Mouse (Mus musculus) CH12.LX (cell line): ENCODE results near the gene Lrp5. TPM values are rescaled to one million over a fixed set of nuclear protein-coding genes. Genes with fewer than 3 reads are reported as not detected.
A peak's percentile ranks its signal among the peaks of the same experiment; 100 is the strongest.

Source experiments
- DNase-seq: peaks from one replicate; pipeline ENCODE4 v3.0.0-alpha.2; 2013; ENCODE audit errors: extremely low read depth
- H3K27ac ChIP-seq: 2 replicates; pipeline ENCODE4 v1.5.1; 2012; ENCODE audit warnings: low read depth, mild to moderate bottlenecking, control low read depth, moderate library complexity; ENCODE audit not compliant: insufficient read depth
- H3K27me3 ChIP-seq: replicated peaks from 2 replicates; pipeline ENCODE3; 2012; ENCODE audit warnings: inconsistent platforms
- H3K36me3 ChIP-seq, 2 experiments: replicated peaks in 1 of 2; 2 replicates each; pipeline versions ENCODE3 to v1.6.1; 2012; ENCODE audit warnings: inconsistent platforms in 1 of 2, low read length in 1 of 2, mild to moderate bottlenecking in 1 of 2, mixed read lengths in 1 of 2, moderate library complexity in 1 of 2; ENCODE audit not compliant: control insufficient read depth in 1 of 2, insufficient read depth in 1 of 2
- H3K4me1 ChIP-seq, 2 experiments: 2 replicates each; pipeline ENCODE4 v1.6.1; 2012; ENCODE audit warnings: inconsistent platforms in 1 of 2, moderate library complexity in 1 of 2; ENCODE audit not compliant: insufficient read depth in 2 of 2, control insufficient read depth in 1 of 2
- H3K4me2 ChIP-seq: 2 replicates; pipeline ENCODE4 v1.6.1; 2012; ENCODE audit warnings: low read depth, mild to moderate bottlenecking, control low read depth; ENCODE audit not compliant: poor library complexity, insufficient read depth, severe bottlenecking
- H3K4me3 ChIP-seq, 3 experiments: fragments of 150-350 bp in 1 of 3; sonication (generic) in 1 of 3; replicated peaks in 1 of 3; 2 replicates each; pipeline versions ENCODE3 to v1.5.1; 2011 to 2012; ENCODE audit warnings: low read depth in 2 of 3, low read length in 2 of 3, mild to moderate bottlenecking in 2 of 3, moderate library complexity in 2 of 3, control low read depth in 1 of 3, improper control_type of control experiment in 1 of 3, inconsistent platforms in 1 of 3, mixed read lengths in 1 of 3; ENCODE audit not compliant: poor library complexity in 1 of 3
- H3K79me2 ChIP-seq: replicated peaks from 2 replicates; pipeline ENCODE4 v1.6.1; 2012; ENCODE audit warnings: mild to moderate bottlenecking, moderate library complexity; ENCODE audit not compliant: control insufficient read depth, poor library complexity, insufficient read depth, severe bottlenecking; ENCODE audit errors: extremely low read depth
- H3K9ac ChIP-seq: 2 replicates; pipeline ENCODE4 v1.6.1; 2012; ENCODE audit warnings: low read depth, mild to moderate bottlenecking, control low read depth, moderate library complexity; ENCODE audit not compliant: insufficient read depth
- H3K9me3 ChIP-seq: replicated peaks from 2 replicates; pipeline ENCODE3; 2012; ENCODE audit warnings: low read length, inconsistent platforms, mixed read lengths
- CHD1 ChIP-seq: IDR thresholded peaks from 2 replicates; pipeline ENCODE4 v1.6.1; 2012; ENCODE audit warnings: low read depth, low read length, improper control_type of control experiment, inconsistent platforms
- CHD2 ChIP-seq: IDR thresholded peaks from 2 replicates; pipeline ENCODE4 v1.6.1; 2011; ENCODE audit warnings: low read length, improper control_type of control experiment
- CTCF ChIP-seq, 2 experiments: IDR thresholded peaks in 1 of 2; conservative IDR thresholded peaks in 1 of 2; 2 replicates each; pipeline ENCODE4 v1.5.1; 2011 to 2012; ENCODE audit warnings: low read depth in 2 of 2, low read length in 2 of 2, improper control_type of control experiment in 1 of 2, inconsistent platforms in 1 of 2, mild to moderate bottlenecking in 1 of 2, moderate library complexity in 1 of 2
- ELF1 ChIP-seq: IDR thresholded peaks from 2 replicates; pipeline ENCODE4 v1.6.1; 2014; ENCODE audit warnings: low read depth, mild to moderate bottlenecking, inconsistent platforms, low read length, improper control_type of control experiment
- JUND ChIP-seq: conservative IDR thresholded peaks from 2 replicates; pipeline ENCODE4 v1.6.1; 2011; ENCODE audit warnings: low read depth, low read length, improper control_type of control experiment
- MAZ ChIP-seq: IDR thresholded peaks from 2 replicates; pipeline ENCODE4 v1.6.1; 2012; ENCODE audit warnings: low read depth, mild to moderate bottlenecking, inconsistent platforms, low read length, improper control_type of control experiment, moderate library complexity
- MEF2A ChIP-seq: IDR thresholded peaks from 2 replicates; pipeline ENCODE4 v1.6.1; 2014; ENCODE audit warnings: low read depth, mild to moderate bottlenecking, inconsistent platforms, low read length, improper control_type of control experiment, borderline replicate concordance
- MYC ChIP-seq: IDR thresholded peaks from 2 replicates; pipeline ENCODE4 v1.6.1; 2011; ENCODE audit warnings: low read depth, mild to moderate bottlenecking, improper control_type of control experiment, low read length
- NELFE ChIP-seq: IDR thresholded peaks from 2 replicates; pipeline ENCODE4 v1.6.1; 2011; ENCODE audit warnings: low read depth, low read length, improper control_type of control experiment
- NRF1 ChIP-seq: IDR thresholded peaks from 2 replicates; pipeline ENCODE4 v1.6.1; 2014; ENCODE audit warnings: low read depth, mild to moderate bottlenecking, inconsistent platforms, low read length, improper control_type of control experiment, moderate library complexity
- POLR2A ChIP-seq: IDR thresholded peaks from 2 replicates; pipeline ENCODE4 v1.6.1; 2011; ENCODE audit warnings: low read depth, mild to moderate bottlenecking, improper control_type of control experiment, low read length
- RAD21 ChIP-seq: IDR thresholded peaks from 2 replicates; pipeline ENCODE4 v1.6.1; 2011; ENCODE audit warnings: low read depth, mild to moderate bottlenecking, low read length, improper control_type of control experiment, moderate library complexity
- SIN3A ChIP-seq: IDR thresholded peaks from 2 replicates; pipeline ENCODE4 v1.6.1; 2012; ENCODE audit warnings: low read length, improper control_type of control experiment, inconsistent platforms
- SMC3 ChIP-seq: IDR thresholded peaks from 2 replicates; pipeline ENCODE4 v1.6.1; 2011; ENCODE audit warnings: low read depth, low read length, improper control_type of control experiment
- TBP ChIP-seq: conservative IDR thresholded peaks from 2 replicates; pipeline ENCODE4 v1.6.1; 2011; ENCODE audit warnings: low read depth, low read length, improper control_type of control experiment
- TCF12 ChIP-seq: IDR thresholded peaks from 2 replicates; pipeline ENCODE4 v1.6.1; 2014; ENCODE audit warnings: low read depth, mild to moderate bottlenecking, inconsistent platforms, low read length, improper control_type of control experiment
- USF2 ChIP-seq: conservative IDR thresholded peaks from 2 replicates; pipeline ENCODE4 v1.6.1; 2011; ENCODE audit warnings: low read depth, low read length, improper control_type of control experiment
- dilution Hi-C: fragments of 300-500 bp; cut with MboI; formaldehyde crosslinking; loops from 2 replicates; pipeline ENCODE4 v1.14.3; 2020; ENCODE audit warnings: low sequenced_read_pairs; ENCODE audit not compliant: extremely low pct_unique_long_range_greater_than_20kb, extremely low pct_ligation_motif_present
- in situ Hi-C: fragments of 300-500 bp; cut with MboI; formaldehyde crosslinking; loops from 3 replicates; pipeline ENCODE4 v1.14.3; 2019; ENCODE audit warnings: low sequenced_read_pairs, low pct_ligation_motif_present, low pct_unique_long_range_greater_than_20kb, mixed read lengths
- polyA plus RNA-seq: library from polyadenylated mRNA; unstranded; fragments of >175 nt; gene quantifications from 2 replicates; pipeline ENCODE4 v1.2.1, GENCODE M21; 2012; ENCODE audit warnings: low read depth; ENCODE audit not compliant: insufficient read length
- total RNA-seq, 2 experiments: library from RNA; depleted of rRNA; stranded (reverse); fragments of 300-350 nt in 1 of 2; fragments of >200 nt in 1 of 2; gene quantifications; 2 replicates each; pipeline ENCODE4 v1.2.3; 2012 to 2014

Gene Lrp5
- total and polyA plus RNA-seq, 3 experiments = 0.13 to 1.4 (median 1.1) TPM

DNA sequence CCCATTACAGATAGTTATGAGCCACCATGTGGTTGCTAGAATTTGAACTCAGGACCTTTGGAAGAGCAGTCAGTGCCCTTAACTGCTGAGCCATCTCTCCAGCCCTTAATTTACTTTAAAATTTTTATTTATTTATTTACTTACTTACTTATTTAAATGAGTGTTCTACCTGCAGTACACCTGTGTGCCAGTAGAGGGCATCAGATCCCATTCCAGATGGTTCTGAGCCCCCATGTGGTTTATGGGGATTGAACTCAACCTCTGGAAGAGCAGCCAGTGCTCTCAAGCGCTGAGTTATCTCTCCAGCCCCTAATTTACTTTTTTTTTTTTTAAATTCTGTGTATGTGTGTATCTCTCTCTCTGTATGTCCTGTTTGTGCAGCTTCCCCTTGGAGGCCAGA, 38.4 kb upstream of the Lrp5 start:
- DNase-seq = peak; percentile 61

DNA sequence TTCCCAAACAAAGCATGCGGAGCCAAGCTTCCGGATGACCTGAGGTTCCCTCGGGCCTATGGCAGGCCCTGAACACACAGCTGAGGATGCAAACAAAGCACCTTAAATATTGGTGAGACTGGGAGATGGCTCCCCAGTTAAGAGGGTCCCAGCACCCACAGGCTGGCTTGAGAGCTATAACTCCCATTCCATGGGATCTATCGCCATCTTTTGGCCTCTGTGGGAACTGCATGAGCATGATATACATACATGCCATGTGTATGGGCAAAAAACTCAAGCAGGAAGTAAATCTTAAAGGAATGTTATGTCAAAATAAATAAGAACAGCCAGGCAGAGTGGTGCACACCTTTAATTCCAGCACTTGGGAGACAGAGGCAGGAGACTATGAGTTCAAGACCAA, 37.5 kb upstream of the Lrp5 start:
- peak; percentile 11; the same call in 1 of the 2 replicates for TF ChIP-seq SMC3
- peak; percentile 55 for TF ChIP-seq RAD21
- TF ChIP-seq CTCF (conservative IDR thresholded peaks at IDR 0.05 in 1 of 2, IDR thresholded peaks at IDR 0.05 in 1 of 2; ENCODE audit: low read depth in 2 of 2, low read length in 2 of 2) = peak; percentile 62 to 65; a peak in 3 of 4 replicates
- TF ChIP-seq USF2 = no peak
- peaks cover 0 to under 1% of the 10 kb centered on the region in 2 experiments for H3K36me3 ChIP-seq
- peaks cover 7% of the 10 kb centered on the region for H3K9me3 ChIP-seq
- dilution Hi-C loops = no loop called here
- no peak overlapping the region for H3K9ac ChIP-seq
- in situ Hi-C loops = no loop called here
- peaks cover 0 to 5% of the 10 kb centered on the region in 2 experiments; a peak in 2 of 4 replicates for H3K4me1 ChIP-seq
- H3K4me3 ChIP-seq = no peak overlapping the region
- peak; percentile 38 for DNase-seq
- no peaks in the 10 kb centered on the region for H3K79me2 ChIP-seq
- no peak overlapping the region for H3K27ac ChIP-seq
- no peaks in the 10 kb centered on the region for H3K27me3 ChIP-seq
- H3K4me2 ChIP-seq = no peak overlapping the region

More for the DNA sequence above, 38.4 kb upstream of the Lrp5 start:
- in situ Hi-C loops (no loop called here), dilution Hi-C loops (no loop called here)
- peaks cover 7% of the 10 kb centered on the region for H3K9me3 ChIP-seq
- no peaks in the 10 kb centered on the region for H3K36me3 ChIP-seq
- H3K4me3 ChIP-seq = no peak overlapping the region
- H3K27me3 ChIP-seq = no peaks in the 10 kb centered on the region
- H3K4me1 ChIP-seq = no peaks in the 10 kb centered on the region
- no peaks in the 10 kb centered on the region for H3K79me2 ChIP-seq
- H3K27ac ChIP-seq = no peak overlapping the region
- H3K4me2 ChIP-seq = no peak overlapping the region
- no peak overlapping the region for H3K9ac ChIP-seq
- TF ChIP-seq POLR2A (no peak), RAD21 (peak; percentile 59), CHD1 (no peak), CTCF (conservative IDR thresholded peaks at IDR 0.05 in 1 of 2, IDR thresholded peaks at IDR 0.05 in 1 of 2; ENCODE audit: low read depth in 2 of 2, low read length in 2 of 2) (peak; percentile 79 to 81), NELFE (no peak), CHD2 (no peak; the same call in 1 of the 2 replicates), MYC (peak; percentile 71), SMC3 (peak; percentile 59), SIN3A (no peak)

GRCm38 (mm10) chr19:3723170-3723569, 36.8 kb upstream of the Lrp5 start:
- Histone ChIP-seq H3K9me3 (peaks cover 7% of the 10 kb centered on the region), H3K4me2 (no peak overlapping the region), H3K36me3 (peaks cover 0 to 7% of the 10 kb centered on the region in 2 experiments), H3K79me2 (no peaks in the 10 kb centered on the region), H3K4me3 (no peak overlapping the region), H3K27me3 (no peaks in the 10 kb centered on the region), H3K9ac (no peak overlapping the region), H3K27ac (no peak overlapping the region), H3K4me1 (peaks cover 0 to 8% of the 10 kb centered on the region in 2 experiments; a peak in 2 of 4 replicates)
- DNase-seq = no peak
- in situ Hi-C loops = no loop called here
- TF ChIP-seq NELFE (no peak), TBP (no peak), ELF1 (no peak), RAD21 (no peak), NRF1 (no peak), TCF12 (no peak), CHD1 (no peak), MAZ (no peak), CHD2 (no peak), JUND (no peak), CTCF (conservative IDR thresholded peaks at IDR 0.05 in 1 of 2, IDR thresholded peaks at IDR 0.05 in 1 of 2; ENCODE audit: low read depth in 2 of 2, low read length in 2 of 2) (no peak), MEF2A (no peak)
- dilution Hi-C loops = no loop called here
